Mouse (Mus musculus) frontal cortex, postnatal 14 days (tissue): Measurements from ENCODE around the gene Raph1.

Experiments
- DNase-seq, 2 experiments: peaks; one replicate each; pipeline ENCODE4 v3.0.0; 2022; ENCODE audit warnings: low spot score in 2 of 2

Gene Raph1

GRCm38 (mm10) chr1:60566631-60567311 is at the start of gene Raph1:
Gene Raph1, minus strand, starts transcription at chr1:60567104.
- peak; percentile 58 to 62 for DNase-seq

- DNase-seq = no peak
Measured at GRCm38 (mm10) chr1:60615703-60616102, 48.8 kb upstream of the Raph1 start.

DNA sequence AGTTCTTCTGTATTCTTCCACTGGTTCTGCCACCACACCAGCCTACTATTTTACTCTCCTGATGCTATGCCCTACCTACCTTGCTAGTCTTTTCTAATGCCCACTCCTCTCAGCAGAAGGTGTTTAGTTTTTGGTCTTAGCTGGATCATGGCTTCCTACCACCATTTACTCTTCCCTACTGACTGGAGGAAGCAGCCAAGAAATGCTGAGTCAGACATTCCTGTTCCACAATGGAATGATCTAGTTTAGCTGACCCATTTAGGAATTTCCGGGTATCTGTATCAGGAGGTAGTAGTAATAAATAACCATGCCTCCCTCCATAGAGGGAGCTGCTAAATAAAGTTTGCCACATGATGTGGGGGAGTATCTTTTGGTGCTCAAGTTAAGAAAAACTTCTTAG is 48.0 kb upstream of the Raph1 start:
- DNase-seq = no peak

- DNase-seq = no peak
Measured at GRCm38 (mm10) chr1:60611968-60612367, 45.1 kb upstream of the Raph1 start.

DNA sequence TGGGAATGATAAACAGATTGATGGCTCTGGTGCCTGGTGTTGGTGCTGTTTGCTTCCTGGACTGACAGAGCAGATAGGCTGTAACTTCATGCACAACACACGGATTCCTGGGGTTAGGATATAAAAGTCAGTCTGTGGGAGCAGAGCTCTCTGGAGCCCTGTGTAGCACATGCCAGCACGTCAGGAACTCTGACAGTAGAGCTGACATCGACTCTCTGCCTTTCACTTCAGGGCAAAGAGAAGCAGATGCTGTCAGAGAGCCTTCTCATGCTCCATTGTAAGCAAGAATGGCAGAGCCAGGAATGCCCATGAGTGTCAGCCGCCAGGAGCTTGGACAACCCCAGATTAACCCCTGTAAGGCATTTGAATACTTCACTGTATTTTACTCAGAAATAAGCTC is 43.7 kb upstream of the Raph1 start:
- no peak for DNase-seq

- no peak for DNase-seq
Measured at GRCm38 (mm10) chr1:60609011-60609775, 42.3 kb upstream of the Raph1 start.

GRCm38 (mm10) chr1:60604481-60605021 is 37.6 kb upstream of the Raph1 start:
- no peak for DNase-seq

DNA sequence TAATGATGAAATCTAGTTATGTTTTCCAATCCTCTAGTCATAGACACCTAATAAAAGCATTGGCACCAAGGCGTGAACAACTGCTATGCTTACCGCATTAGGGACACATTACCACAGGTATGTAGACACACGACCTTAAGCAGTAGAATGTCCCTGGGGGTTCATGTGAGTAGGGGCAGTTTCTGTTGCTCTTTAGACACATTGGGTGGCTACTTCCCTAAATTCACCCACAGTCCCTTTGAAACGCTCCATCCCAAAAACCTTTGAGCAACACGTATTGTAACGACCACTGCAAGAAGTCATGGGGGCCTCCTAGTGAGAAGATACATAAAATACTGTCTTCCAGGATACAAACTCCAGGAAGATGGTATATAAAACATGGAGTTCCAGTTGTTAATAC is 33.8 kb upstream of the Raph1 start:
- no peak for DNase-seq

GRCm38 (mm10) chr1:60599926-60600325 is 33.0 kb upstream of the Raph1 start:
- DNase-seq = no peak

- no peak for DNase-seq
Measured at GRCm38 (mm10) chr1:60599013-60599701, 32.3 kb upstream of the Raph1 start.

DNA sequence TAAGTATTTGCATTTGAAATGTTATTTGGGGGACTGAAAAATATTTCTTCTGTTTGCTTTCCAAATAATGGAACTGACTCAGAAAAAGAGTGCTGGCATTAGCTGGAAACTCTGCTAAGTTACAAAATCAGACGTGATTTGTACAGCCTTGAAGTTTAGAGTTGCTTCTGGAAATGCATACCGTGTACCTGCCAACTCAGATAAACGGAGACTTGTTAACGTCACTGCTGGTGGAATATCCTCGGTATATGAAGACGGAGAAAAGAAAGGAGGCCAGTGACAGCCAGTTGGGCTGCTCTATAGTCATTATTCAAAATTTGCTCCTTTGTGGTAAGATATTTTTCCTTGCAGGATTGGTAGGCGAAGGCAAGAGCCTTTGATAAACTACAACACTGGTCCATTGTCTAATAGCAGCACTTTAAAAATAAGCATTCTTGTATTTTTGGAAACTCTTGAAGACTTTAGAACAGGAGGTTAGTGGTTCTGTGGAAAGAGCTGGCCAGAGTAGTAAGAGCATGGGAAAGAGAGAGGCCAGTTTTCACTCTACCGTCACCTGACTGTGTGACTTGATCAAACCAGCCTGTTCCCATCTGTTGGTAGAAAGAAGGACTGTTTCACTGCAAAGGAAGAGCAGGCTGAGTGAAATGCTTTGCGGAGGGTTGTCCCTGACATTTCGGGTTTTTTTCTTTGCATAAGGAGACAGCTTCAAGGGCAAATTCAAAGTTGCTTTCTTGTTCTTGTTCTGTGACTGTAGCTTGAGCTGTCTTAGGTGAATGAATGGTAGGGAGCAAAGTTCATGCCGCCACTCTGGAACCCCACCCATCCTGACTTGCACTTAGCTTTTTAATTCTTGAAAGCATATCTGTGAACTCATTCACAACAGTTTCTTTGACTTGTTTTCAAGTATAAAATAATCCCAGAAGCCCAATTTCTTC is 29.7 kb upstream of the Raph1 start:
- DNase-seq = no peak

DNA sequence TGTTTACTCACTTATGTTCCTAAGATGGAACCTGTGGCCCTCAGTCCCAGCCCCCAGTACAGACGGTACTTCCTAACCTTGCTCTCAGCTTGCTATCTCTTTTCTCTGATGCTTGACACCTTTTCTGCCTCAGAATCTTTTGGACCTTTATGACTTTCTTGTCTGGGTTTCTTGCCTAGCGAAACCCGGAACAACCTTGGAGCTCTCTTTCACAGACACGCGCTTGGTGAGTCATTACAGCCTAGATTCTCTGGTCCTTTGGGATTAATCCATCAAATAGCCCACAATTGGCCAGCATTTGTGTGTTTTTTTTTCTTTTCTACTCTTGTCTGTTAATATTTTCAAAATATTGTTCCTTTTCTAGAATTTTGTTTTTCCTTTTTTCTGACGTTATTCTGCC is 26.2 kb upstream of the Raph1 start:
- no peak for DNase-seq

DNA sequence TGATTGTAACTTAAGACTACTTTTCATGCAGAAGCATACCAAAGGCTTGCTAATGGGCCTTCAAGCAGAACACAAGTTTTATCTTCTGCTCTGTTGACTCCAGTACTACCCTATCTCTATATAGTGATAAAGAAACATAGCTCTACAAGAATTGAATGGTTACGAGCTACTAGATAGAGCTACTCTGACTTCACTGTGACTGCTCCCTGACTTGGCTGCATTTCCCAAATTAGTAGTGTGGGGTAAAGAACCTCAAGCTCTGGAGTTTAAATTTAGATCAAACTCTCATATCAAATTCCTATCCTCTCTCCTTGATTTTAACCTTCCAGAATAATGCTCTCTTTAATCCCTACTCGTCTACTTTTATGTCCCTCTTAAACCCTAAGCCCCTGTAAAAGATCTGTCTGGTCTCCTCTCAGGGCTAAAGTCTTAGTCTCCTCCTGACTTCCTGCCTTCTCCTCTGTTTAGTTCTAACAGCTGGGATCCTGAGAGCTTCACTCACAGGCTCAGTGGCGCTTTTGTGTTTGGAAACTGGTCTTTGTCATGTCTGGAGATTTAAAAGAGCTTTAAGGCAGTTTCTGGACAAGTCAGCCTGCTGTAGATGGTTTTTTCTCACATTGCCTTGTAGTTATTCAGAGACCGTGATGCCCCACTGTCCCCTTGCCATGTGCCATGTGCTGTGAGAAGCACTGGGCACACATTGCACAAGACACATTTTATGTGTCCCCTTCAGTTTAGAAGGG is 22.2 kb upstream of the Raph1 start:
- DNase-seq = no peak

DNA sequence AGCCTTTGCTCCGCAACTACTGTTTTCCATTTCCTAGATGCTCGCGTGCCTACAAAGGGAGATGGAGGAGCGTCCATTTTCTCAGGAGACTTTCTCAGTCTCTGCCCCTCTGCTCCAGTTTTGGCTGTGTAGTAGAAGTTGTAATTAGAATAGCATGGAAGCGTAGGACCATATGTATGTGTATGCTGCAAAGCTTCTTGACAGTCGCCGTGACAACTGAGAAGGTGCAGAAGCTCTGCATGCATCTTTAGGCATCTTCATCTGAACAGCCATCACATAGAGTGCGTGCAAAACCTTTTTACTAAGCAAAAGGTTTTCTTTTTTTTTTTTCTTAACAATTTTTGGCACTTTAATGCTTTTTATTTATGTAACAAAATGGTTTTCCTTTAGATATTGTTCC is 14.1 kb upstream of the Raph1 start:
- DNase-seq = no peak

- DNase-seq = no peak
Measured at GRCm38 (mm10) chr1:60579886-60580285, 13.0 kb upstream of the Raph1 start.

DNA sequence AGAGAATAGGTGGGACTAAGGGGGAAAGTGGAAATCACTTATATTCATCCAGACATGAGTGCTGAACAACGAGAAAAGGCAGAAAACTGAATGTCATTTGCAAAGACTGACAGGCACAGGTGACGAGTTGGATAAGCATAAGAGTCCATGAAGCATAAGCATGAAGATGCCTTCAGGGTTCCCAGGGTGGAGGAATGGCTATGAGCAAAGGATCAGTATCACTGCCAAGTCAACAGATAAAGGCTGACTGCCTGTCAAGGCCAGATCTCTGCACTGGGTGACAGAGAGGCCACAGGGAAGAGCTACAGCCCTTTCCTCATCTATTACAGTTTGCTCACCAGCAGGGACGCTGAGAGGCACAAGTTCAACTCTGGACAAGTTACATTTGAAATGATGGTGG is 5.8 kb upstream of the Raph1 start:
- no peak for DNase-seq

DNA sequence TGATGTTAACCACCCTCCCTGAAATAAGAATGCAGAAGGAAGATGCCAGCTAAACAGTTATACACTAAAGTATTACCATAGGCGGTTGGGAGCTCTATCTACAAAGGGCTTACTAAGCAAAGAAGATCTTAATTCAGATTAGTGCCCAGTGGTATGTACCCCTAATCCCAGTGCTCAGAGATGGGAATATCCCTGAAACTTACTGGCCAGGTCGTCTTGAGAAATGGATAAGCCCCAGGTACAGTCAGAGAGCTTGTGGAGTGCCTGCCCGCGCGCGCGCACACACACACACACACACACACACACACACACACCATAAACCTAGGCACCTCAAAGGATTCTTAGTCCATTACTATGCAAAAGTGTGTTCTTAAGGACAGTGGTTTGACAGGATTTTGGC is 2.8 kb upstream of the Raph1 start:
- DNase-seq = no peak

DNA sequence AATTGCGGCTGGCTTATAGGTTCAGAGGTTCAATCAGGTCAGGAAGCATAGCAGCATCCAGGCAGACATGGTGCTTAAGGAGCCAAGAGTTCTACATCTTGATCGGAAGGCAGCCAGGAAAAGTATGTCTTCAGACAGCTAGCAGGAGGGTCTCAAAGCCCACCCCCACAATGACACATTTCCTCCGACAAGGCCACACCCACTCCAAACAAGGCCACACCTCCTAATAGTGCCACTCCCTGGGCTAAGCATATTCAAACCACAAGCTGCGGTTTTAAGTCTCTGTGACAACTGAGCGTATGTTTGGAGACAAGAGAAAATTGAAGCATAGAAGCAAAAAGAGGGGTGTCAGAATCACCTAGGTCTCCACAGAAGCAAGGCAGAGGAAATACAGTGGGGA is 2.3 kb upstream of the Raph1 start:
- no peak for DNase-seq

DNA sequence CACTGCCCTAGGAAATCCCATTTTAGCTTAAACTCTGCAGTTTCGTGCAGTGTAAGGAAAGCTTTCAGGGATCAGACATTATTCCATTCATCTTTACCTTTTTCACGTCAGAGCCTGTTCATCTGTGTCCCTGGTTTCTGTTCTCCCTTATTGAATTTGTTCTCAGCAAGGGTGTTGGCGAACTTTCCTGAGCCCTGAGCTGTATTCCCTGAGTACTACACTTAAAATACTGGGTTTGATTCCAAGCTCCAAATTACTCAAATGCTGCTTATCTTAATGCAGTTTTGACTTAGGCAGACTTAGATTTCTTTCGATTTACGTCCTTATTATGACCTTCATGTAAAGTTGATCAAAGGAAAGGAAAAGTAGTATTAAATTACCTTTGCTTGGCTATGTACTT is 417 bp upstream of the Raph1 start:
- DNase-seq = no peak

DNA sequence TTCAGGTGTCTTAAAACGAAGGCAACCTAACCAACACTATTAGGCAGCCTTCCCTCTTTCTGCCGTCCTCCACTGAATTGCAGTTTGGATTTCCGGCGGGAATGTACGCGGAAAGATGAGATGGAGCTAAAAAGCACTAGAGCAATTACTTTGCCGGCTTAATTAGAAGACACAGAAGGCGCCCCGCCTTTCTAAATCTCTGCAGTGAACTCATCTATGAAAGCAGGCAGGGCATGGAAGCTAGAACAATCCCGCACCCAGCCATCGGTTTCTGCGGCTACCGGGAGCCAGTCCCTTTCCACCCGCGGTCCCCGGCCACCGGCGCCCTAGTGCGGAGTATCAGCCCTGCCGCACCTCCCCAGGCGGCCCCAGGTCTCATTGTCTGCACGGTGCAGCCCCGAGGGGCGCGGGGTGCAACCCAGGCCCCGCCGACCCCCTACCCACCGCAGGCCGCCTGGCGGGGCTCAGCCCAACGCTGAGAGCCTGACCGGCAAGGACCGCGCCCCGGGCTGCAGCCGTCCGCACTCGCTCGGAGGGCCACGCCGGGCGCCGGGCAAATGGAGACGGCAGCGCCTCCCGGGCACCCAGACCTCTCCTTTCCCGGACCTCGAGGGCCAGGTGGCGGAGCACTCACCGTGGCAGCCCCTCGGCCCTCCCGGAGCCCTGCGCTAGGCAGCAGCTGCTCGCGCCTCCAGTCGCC is 823 bp downstream of the Raph1 start:
- peak; percentile 23 to 34 for DNase-seq
